Mouse (Mus musculus) C2C12 (cell line): ENCODE data around the gene Cby1.

Experiments
- CEBPB ChIP-seq: IDR thresholded peaks from one replicate; pipeline ENCODE4 v1.6.1; 2011; ENCODE audit warnings: low read depth, mild to moderate bottlenecking, control low read depth, moderate library complexity
- CTCF ChIP-seq: IDR thresholded peaks from one replicate; pipeline ENCODE4 v1.5.1; 2011; ENCODE audit not compliant: control insufficient read depth, insufficient read depth, insufficient read length
- MAX ChIP-seq: IDR thresholded peaks from one replicate; pipeline ENCODE4 v1.6.1; 2011; ENCODE audit warnings: mild to moderate bottlenecking, control low read depth
- MYOD1 ChIP-seq: IDR thresholded peaks from one replicate; pipeline ENCODE4 v1.6.1; 2011; ENCODE audit warnings: low read depth; ENCODE audit not compliant: control insufficient read depth, insufficient read length
- MYOG ChIP-seq: IDR thresholded peaks from one replicate; pipeline ENCODE4 v1.6.1; 2011; ENCODE audit not compliant: control insufficient read depth, insufficient read length; ENCODE audit errors: extremely low read depth

DNA sequence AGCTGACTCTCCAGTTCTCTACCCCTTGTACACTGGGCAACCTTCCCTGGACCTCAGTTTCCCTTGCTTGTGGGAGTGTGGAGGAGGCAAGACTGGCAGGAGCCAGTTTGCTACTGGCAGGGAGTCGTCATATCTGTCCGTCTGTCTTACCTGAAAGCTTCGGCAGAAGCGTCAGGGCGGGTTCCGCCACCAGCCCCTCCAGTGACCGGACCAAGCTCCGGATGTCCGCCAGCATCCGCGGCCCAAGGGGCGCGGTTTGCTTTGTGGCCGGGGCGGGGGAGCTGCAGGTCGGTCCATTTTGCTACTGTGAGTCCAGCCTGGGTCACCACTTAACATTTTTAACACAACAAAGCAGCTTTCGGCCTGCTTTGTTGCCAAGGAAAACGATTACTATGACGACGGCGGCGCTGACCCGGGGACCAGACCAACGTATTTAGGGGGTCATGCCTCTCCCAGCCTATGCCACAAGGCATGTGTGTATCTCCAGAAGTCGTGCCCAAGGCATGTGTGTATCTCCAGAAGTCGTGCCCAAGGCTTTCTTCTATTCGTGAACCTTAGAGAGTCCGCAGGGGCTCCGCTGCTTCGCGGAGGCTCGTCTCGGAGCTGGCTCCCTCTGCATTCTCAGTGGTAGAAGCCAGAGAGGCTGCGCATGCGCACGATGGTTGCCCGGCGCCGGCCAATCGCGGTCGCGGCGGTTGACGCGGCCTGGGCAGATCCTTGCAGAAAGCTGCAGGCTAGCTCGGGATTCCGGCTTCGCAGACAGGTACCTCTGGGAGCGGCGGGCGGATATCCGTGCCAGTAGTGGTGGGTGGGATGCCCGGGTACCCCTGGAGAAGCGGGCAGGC is at the start of gene Cby1, which contains the start of gene Fam227a:
- TF ChIP-seq CTCF: no peak
- no peak for TF ChIP-seq MYOD1
- TF ChIP-seq MAX: no peak
- no peak for TF ChIP-seq MYOG
- TF ChIP-seq CEBPB: no peak
